Mouse (Mus musculus) brain, embryonic 14.5 days (tissue): ENCODE measurements around the gene Zfp867. TPM values are rescaled to one million over a fixed set of nuclear protein-coding genes. Genes with fewer than 3 reads are reported as not detected.

Experiments used
- DNase-seq: peaks from one replicate; pipeline ENCODE4 v3.0.0-alpha.2; 2011; ENCODE audit warnings: low read depth
- CTCF ChIP-seq: fragments of 200-500 bp; IDR thresholded peaks from 2 replicates; pipeline ENCODE4 v1.5.1; 2012; ENCODE audit warnings: inconsistent platforms, mild to moderate bottlenecking, moderate library complexity, borderline replicate concordance; ENCODE audit not compliant: insufficient read depth, insufficient read length; ENCODE audit errors: extremely low read depth
- POLR2A ChIP-seq: fragments of 200-500 bp; IDR thresholded peaks from 2 replicates; pipeline ENCODE4 v1.6.1; 2012; ENCODE audit warnings: mild to moderate bottlenecking, inconsistent platforms, borderline replicate concordance; ENCODE audit not compliant: poor library complexity, insufficient read depth, insufficient read length, severe bottlenecking; ENCODE audit errors: extremely low read depth
- polyA plus RNA-seq: library from polyadenylated mRNA; depleted of rRNA; stranded (reverse); fragments of >200 nt; gene quantifications from 2 replicates; pipeline ENCODE4 v1.2.3, GENCODE M21; 2012; rRNA removed

Zfp867 gene
- polyA plus RNA-seq, 1 experiment = 6.9 TPM

- TF ChIP-seq CTCF (no peak), POLR2A (no peak)
- DNase-seq = no peak
Observed at GRCm38 (mm10) chr11:59423010-59423588, 49.2 kb downstream of the Zfp867 start.

- TF ChIP-seq POLR2A (no peak), CTCF (no peak)
- DNase-seq = no peak
Observed at GRCm38 (mm10) chr11:59421967-59422366, 50.3 kb downstream of the Zfp867 start.

- DNase-seq = no peak
- TF ChIP-seq POLR2A = no peak
- TF ChIP-seq CTCF = no peak
Observed at GRCm38 (mm10) chr11:59421436-59421835, 50.8 kb downstream of the Zfp867 start.

- peak; percentile 5 for DNase-seq
- TF ChIP-seq POLR2A (no peak), CTCF (no peak)
Observed at GRCm38 (mm10) chr11:59418708-59419107, 53.6 kb downstream of the Zfp867 start.

GRCm38 (mm10) chr11:59412999-59413863, 59.0 kb downstream of the Zfp867 start:
- no peak for DNase-seq
- TF ChIP-seq CTCF (no peak), POLR2A (no peak)

GRCm38 (mm10) chr11:59412058-59412457, 60.2 kb downstream of the Zfp867 start:
- peak; percentile 29 for DNase-seq
- no peak for TF ChIP-seq POLR2A
- TF ChIP-seq CTCF = no peak

Other genes with a start within 250 kb of the Zfp867 start
- 565 and 655 TPM in 2 replicates for gene Arf1, start 244.2 kb downstream of the Zfp867 start, polyA plus RNA-seq
- gene Wnt3a, start 181.7 kb downstream of the Zfp867 start, polyA plus RNA-seq = 0.50 and 1.1 TPM in 2 replicates
- 3.2 and 4.5 TPM in 2 replicates for gene Wnt9a, start 165.5 kb downstream of the Zfp867 start, polyA plus RNA-seq
- gene Prss38, start 96.8 kb downstream of the Zfp867 start, polyA plus RNA-seq = 0.08 and 0.28 TPM in 2 replicates
- 14.6 and 17.9 TPM in 2 replicates for gene Jmjd4, start 22.4 kb downstream of the Zfp867 start, polyA plus RNA-seq
- gene Snap47, start 21.3 kb downstream of the Zfp867 start, polyA plus RNA-seq = 298 and 341 TPM in 2 replicates
- gene Zkscan17, start 54.3 kb upstream of the Zfp867 start, polyA plus RNA-seq = 12.6 and 16.4 TPM in 2 replicates
- 0.24 and 0.33 TPM in 2 replicates for gene Nlrp3, start 69.1 kb upstream of the Zfp867 start, polyA plus RNA-seq
- gene Olfr222, start 103.8 kb upstream of the Zfp867 start, polyA plus RNA-seq = not detected in 2 replicates
- not detected in 2 replicates for gene Olfr223, start 120.8 kb upstream of the Zfp867 start, polyA plus RNA-seq
- gene Mprip, start 188.8 kb upstream of the Zfp867 start, polyA plus RNA-seq = 100 and 146 TPM in 2 replicates